Mouse (Mus musculus) hindlimb bud, embryonic 11.5 days (tissue): ENCODE data around the gene 1700001P01Rik.

Experiments
- DNase-seq: peaks from one replicate; pipeline ENCODE4 v3.0.0-alpha.2; 2012; ENCODE audit warnings: low read depth, low spot score; ENCODE audit errors: extremely low spot score

1700001P01Rik gene

GRCm38 (mm10) chr11:97810356-97810755, 34.6 kb upstream of the 1700001P01Rik start:
- no peak for DNase-seq

- DNase-seq: no peak
These were observed 33.8 kb upstream of the 1700001P01Rik start for GRCm38 (mm10) chr11:97809235-97810121.

- DNase-seq: no peak
These were observed 33.0 kb upstream of the 1700001P01Rik start for GRCm38 (mm10) chr11:97808621-97809234.

GRCm38 (mm10) chr11:97808093-97808492, 32.4 kb upstream of the 1700001P01Rik start:
- DNase-seq: no peak

GRCm38 (mm10) chr11:97807626-97808025, 31.9 kb upstream of the 1700001P01Rik start:
- DNase-seq: no peak

- DNase-seq: no peak
These were observed 30.9 kb upstream of the 1700001P01Rik start for GRCm38 (mm10) chr11:97806613-97806964.

- DNase-seq: no peak
These were observed 30.2 kb upstream of the 1700001P01Rik start for GRCm38 (mm10) chr11:97805662-97806612.

- no peak for DNase-seq
These were observed 29.3 kb upstream of the 1700001P01Rik start for GRCm38 (mm10) chr11:97804841-97805661.

GRCm38 (mm10) chr11:97803847-97804246, 28.1 kb upstream of the 1700001P01Rik start:
- DNase-seq: no peak

- no peak for DNase-seq
These were observed 26.8 kb upstream of the 1700001P01Rik start for GRCm38 (mm10) chr11:97802495-97802894.

- DNase-seq: no peak
These were observed 26.4 kb upstream of the 1700001P01Rik start for GRCm38 (mm10) chr11:97802194-97802470.

- no peak for DNase-seq
These were observed 25.9 kb upstream of the 1700001P01Rik start for GRCm38 (mm10) chr11:97801409-97802193.

GRCm38 (mm10) chr11:97800691-97801408, 25.1 kb upstream of the 1700001P01Rik start:
- DNase-seq: no peak

GRCm38 (mm10) chr11:97799994-97800690, 24.4 kb upstream of the 1700001P01Rik start:
- no peak for DNase-seq

GRCm38 (mm10) chr11:97799146-97799993, 23.7 kb upstream of the 1700001P01Rik start:
- no peak for DNase-seq

GRCm38 (mm10) chr11:97798782-97799145, 23.0 kb upstream of the 1700001P01Rik start, which contains the start of gene Lasp1:
Lasp1 (plus strand) TSS chr11:97799000.
- DNase-seq: no peak

- DNase-seq: no peak
These were observed 22.3 kb upstream of the 1700001P01Rik start for GRCm38 (mm10) chr11:97798083-97798435.
